Mouse (Mus musculus) heart, adult 8-10 months (tissue): ENCODE measurements around the gene Cln3. TPM values are rescaled to one million over a fixed set of nuclear protein-coding genes. Genes with fewer than 3 reads are reported as not detected.

Experiments
- DNase-seq: peaks from one replicate; pipeline ENCODE4 v3.0.0; 2022; ENCODE audit warnings: low spot score
- total RNA-seq, 4 experiments: library from RNA; stranded (reverse); gene quantifications; 2 replicates each; pipeline ENCODE4 v1.2.4; 2022

Cln3 gene
- 10 to 100 TPM; 12.9 to 15.6 (median 14.1) TPM for total RNA-seq

GRCm38 (mm10) chr7:126585717-126586116 lies at the start of gene Cln3:
Gene Cln3 (minus strand): TSS chr7:126585817.
- DNase-seq, result no peak

GRCm38 (mm10) chr7:126635375-126635774 lies 49.8 kb upstream of the Cln3 start:
- no peak for DNase-seq

- DNase-seq, result no peak
Observed at GRCm38 (mm10) chr7:126632478-126632877, 46.9 kb upstream of the Cln3 start.

GRCm38 (mm10) chr7:126630824-126631518 lies 45.4 kb upstream of the Cln3 start, which contains the start of gene Nupr1:
Gene Nupr1 (minus strand): TSS chr7:126630861.
- no peak for DNase-seq

- DNase-seq, result no peak
Observed at GRCm38 (mm10) chr7:126629915-126630314, 44.3 kb upstream of the Cln3 start.

GRCm38 (mm10) chr7:126628111-126628510 lies 42.5 kb upstream of the Cln3 start:
- DNase-seq, result no peak

- no peak for DNase-seq
Observed at GRCm38 (mm10) chr7:126625807-126626600, 40.4 kb upstream of the Cln3 start.

GRCm38 (mm10) chr7:126625369-126625768 lies 39.8 kb upstream of the Cln3 start:
- DNase-seq, result peak; percentile 87

GRCm38 (mm10) chr7:126624774-126625173 lies 39.2 kb upstream of the Cln3 start:
- no peak for DNase-seq

GRCm38 (mm10) chr7:126623381-126623780 lies 37.8 kb upstream of the Cln3 start:
- DNase-seq, result no peak

GRCm38 (mm10) chr7:126621452-126622359 lies 36.1 kb upstream of the Cln3 start:
- no peak for DNase-seq

- no peak for DNase-seq
Observed at GRCm38 (mm10) chr7:126619559-126620275, 34.1 kb upstream of the Cln3 start.

GRCm38 (mm10) chr7:126616707-126617106 lies 31.1 kb upstream of the Cln3 start:
- DNase-seq, result no peak

GRCm38 (mm10) chr7:126612736-126613135 lies 27.1 kb upstream of the Cln3 start:
- DNase-seq, result no peak

GRCm38 (mm10) chr7:126607796-126608195 lies 22.2 kb upstream of the Cln3 start:
- DNase-seq, result no peak

GRCm38 (mm10) chr7:126607064-126607463 lies 21.4 kb upstream of the Cln3 start:
- DNase-seq, result peak; percentile 59

- no peak for DNase-seq
Observed at GRCm38 (mm10) chr7:126606611-126607010, 21.0 kb upstream of the Cln3 start.

GRCm38 (mm10) chr7:126602650-126603049 lies 17.0 kb upstream of the Cln3 start:
- no peak for DNase-seq

GRCm38 (mm10) chr7:126601896-126602295 lies 16.3 kb upstream of the Cln3 start:
- no peak for DNase-seq

GRCm38 (mm10) chr7:126598919-126599318 lies 13.3 kb upstream of the Cln3 start:
- DNase-seq, result no peak

GRCm38 (mm10) chr7:126596414-126596813 lies 10.8 kb upstream of the Cln3 start:
- DNase-seq, result no peak
